Mouse (Mus musculus) liver, adult 2 months (tissue): ENCODE measurements around the gene Il1r1.

Experiments
- CTCF ChIP-seq: fragments of 200-500 bp; IDR thresholded peaks from 2 replicates; pipeline ENCODE4 v1.5.1; 2011; ENCODE audit warnings: low read depth, low read length, control low read depth
- POLR2A ChIP-seq: fragments of 200-500 bp; IDR thresholded peaks from 2 replicates; pipeline ENCODE4 v1.6.1; 2011; ENCODE audit warnings: low read length, control low read depth; ENCODE audit not compliant: insufficient read depth; ENCODE audit errors: extremely low read depth

DNA sequence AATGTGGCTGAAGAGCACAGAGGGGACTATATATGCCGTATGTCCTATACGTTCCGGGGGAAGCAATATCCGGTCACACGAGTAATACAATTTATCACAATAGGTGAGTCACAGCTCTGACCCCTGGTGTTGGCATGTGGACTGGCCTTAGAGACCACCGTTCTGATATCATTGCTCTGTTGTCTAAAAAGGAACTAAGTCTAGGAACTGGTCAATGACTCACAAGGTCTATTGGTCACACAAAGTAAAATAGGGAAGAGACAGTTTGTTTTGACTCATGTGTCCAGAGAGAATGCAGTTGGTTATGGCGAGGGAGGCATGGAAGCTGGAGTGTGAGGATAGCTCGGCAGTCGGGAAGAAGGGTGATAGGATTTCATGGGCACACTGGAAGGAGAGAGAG, 69.9 kb downstream of the Il1r1 start:
- no peak for TF ChIP-seq POLR2A
- TF ChIP-seq CTCF: no peak
